Mouse (Mus musculus) liver, postnatal 0 days (tissue): ENCODE data around the gene Stra8.

Experiments
- CTCF ChIP-seq: sonication (generic); IDR thresholded peaks from 2 replicates; pipeline ENCODE4 v1.5.1; 2016; ENCODE audit warnings: antibody characterized with exemption, low read depth
- EP300 ChIP-seq: IDR thresholded peaks from 2 replicates; pipeline ENCODE4 v1.6.1; 2016; ENCODE audit warnings: antibody characterized with exemption, low read depth, mild to moderate bottlenecking

- no peak for TF ChIP-seq CTCF
- TF ChIP-seq EP300 = no peak
These were observed 35.9 kb downstream of the Stra8 start for GRCm38 (mm10) chr6:34955862-34956241.
